Mouse (Mus musculus) CH12.LX (cell line): ENCODE measurements around the gene Cep164.

Source experiments
- CHD2 ChIP-seq: IDR thresholded peaks from 2 replicates; pipeline ENCODE4 v1.6.1; 2011; ENCODE audit warnings: low read length, improper control_type of control experiment
- CTCF ChIP-seq, 2 experiments: IDR thresholded peaks in 1 of 2; conservative IDR thresholded peaks in 1 of 2; 2 replicates each; pipeline ENCODE4 v1.5.1; 2011 to 2012; ENCODE audit warnings: low read depth in 2 of 2, low read length in 2 of 2, improper control_type of control experiment in 1 of 2, inconsistent platforms in 1 of 2, mild to moderate bottlenecking in 1 of 2, moderate library complexity in 1 of 2
- EP300 ChIP-seq: IDR thresholded peaks from 2 replicates; pipeline ENCODE4 v1.6.1; 2011; ENCODE audit warnings: low read length, improper control_type of control experiment
- GABPA ChIP-seq: IDR thresholded peaks from 2 replicates; pipeline ENCODE4 v1.6.1; 2012; ENCODE audit warnings: low read depth, low read length, improper control_type of control experiment, inconsistent platforms; ENCODE audit not compliant: insufficient replicate concordance
- IRF4 ChIP-seq: IDR thresholded peaks from 2 replicates; pipeline ENCODE4 v1.6.1; 2014; ENCODE audit warnings: low read depth, mild to moderate bottlenecking, inconsistent platforms, low read length, improper control_type of control experiment
- MAFK ChIP-seq: IDR thresholded peaks from 2 replicates; pipeline ENCODE4 v1.6.1; 2011; ENCODE audit warnings: low read length, improper control_type of control experiment; ENCODE audit not compliant: insufficient replicate concordance
- NELFE ChIP-seq: IDR thresholded peaks from 2 replicates; pipeline ENCODE4 v1.6.1; 2011; ENCODE audit warnings: low read depth, low read length, improper control_type of control experiment
- POLR2A ChIP-seq: IDR thresholded peaks from 2 replicates; pipeline ENCODE4 v1.6.1; 2011; ENCODE audit warnings: low read depth, mild to moderate bottlenecking, improper control_type of control experiment, low read length
- USF1 ChIP-seq: IDR thresholded peaks from 2 replicates; pipeline ENCODE4 v1.6.1; 2014; ENCODE audit warnings: low read depth, mild to moderate bottlenecking, inconsistent platforms, low read length, improper control_type of control experiment
- ZNF384 ChIP-seq: IDR thresholded peaks from 2 replicates; pipeline ENCODE4 v1.6.1; 2012; ENCODE audit warnings: low read depth, low read length, improper control_type of control experiment, inconsistent platforms

GRCm38 (mm10) chr9:45811946-45812345 lies 16.5 kb downstream of the Cep164 start:
- TF ChIP-seq POLR2A (no peak), IRF4 (no peak), MAFK (no peak), CTCF (conservative IDR thresholded peaks at IDR 0.05 in 1 of 2, IDR thresholded peaks at IDR 0.05 in 1 of 2; ENCODE audit: low read depth in 2 of 2, low read length in 2 of 2) (no peak), EP300 (no peak), NELFE (no peak), ZNF384 (no peak), USF1 (no peak), GABPA (no peak), CHD2 (no peak)
